Mouse (Mus musculus) neutrophil, adult 5-6 weeks (primary cell): Measurements from ENCODE around the gene Kcnd3. TPM values are rescaled to one million over a fixed set of nuclear protein-coding genes. Genes with fewer than 3 reads are reported as not detected.

Source experiments
- ATAC-seq: fragments of 151-379, 151-347 bp; 2 replicates; pipeline ENCODE4 v1.8.0; 2017; ENCODE audit warnings: mild to moderate bottlenecking, moderate TSS enrichment; ENCODE audit not compliant: insufficient number of reproducible peaks, poor library complexity, low FRiP score, severe bottlenecking; ENCODE audit errors: extremely low read depth
- total RNA-seq: library from RNA; stranded (forward); fragments of 200-1000 nt; gene quantifications from 2 replicates; pipeline ENCODE4 v1.2.3, GENCODE M21; 2017

Gene Kcnd3
- total RNA-seq, 1 experiment from 2014 or later = not detected

DNA sequence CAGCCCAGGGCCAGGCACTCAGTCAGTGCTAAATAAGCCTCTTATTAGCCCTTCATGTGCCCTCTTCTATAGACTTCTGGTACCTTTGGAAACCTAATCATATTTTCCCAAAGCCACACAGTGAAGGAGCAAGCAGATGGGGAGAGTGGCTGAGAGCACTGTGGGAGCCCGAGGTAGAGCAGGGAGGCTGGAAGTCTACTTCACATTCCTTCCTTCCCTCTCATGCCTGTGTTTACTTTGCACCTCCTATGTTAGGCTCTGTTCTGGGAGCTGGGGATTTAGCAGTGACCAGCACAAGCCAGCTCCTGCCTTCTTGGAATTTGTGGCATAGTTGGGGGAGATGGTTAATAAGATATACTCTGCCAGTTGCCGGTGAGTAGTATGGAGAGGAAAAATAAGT lies 59.7 kb downstream of the Kcnd3 start:
- no peak for ATAC-seq

DNA sequence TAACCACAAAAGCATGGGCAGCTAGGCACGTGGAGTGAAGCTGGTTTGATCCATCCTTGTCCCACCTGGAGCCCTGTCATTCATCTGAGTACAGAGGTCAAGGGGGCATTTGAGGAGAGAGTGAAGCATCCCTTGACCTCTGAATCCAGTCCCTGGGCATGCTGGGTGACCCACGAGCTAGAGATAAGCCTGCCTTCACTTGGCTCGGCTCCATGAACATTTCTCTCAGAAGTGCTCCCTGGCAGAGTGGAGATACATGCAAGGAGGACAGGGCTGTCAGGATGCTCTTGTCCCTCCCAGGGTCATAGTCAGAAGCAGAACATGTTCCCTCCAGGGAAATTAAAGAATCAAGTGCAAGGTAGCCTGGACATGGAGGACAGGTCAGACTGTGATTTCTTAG lies 62.1 kb downstream of the Kcnd3 start:
- no peak for ATAC-seq

DNA sequence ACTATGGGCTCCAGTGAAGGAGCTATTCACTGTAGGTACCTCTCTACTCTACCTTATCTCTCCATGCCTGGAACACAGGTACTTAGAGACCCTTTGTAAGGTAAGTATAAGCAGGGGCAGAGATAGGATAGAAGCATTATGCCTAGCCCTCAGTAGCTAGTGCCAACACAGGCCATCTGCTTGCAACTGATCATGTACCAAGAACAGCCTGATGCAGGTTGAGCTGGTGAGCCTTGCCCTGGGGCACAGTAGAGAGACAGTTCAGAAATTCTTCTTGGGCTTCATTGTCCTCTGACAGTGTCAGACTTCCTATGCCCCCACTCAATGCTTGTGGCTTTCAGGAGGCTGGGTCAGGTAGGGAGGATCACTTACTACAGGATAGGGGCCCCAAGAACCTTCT lies 62.9 kb downstream of the Kcnd3 start:
- ATAC-seq = no peak

DNA sequence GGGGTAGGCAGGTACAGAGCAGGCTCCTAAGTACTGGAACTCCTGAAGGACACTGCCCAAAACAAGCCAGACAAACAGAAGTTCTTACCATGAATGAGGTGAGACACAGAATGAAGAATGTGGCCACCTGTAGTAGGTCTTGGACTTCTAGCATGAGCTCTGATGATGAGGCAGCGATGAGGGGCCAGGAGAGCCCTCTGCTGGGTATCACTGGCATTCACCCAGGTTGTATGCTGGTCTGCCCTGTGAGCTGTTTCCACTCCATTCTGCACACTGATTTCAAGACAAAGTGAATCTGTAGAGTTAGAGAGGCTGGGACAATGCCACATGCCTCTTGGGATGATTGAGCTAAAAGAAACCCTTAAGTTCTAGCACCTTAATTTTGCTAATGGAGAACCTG lies 63.5 kb downstream of the Kcnd3 start:
- no peak for ATAC-seq

DNA sequence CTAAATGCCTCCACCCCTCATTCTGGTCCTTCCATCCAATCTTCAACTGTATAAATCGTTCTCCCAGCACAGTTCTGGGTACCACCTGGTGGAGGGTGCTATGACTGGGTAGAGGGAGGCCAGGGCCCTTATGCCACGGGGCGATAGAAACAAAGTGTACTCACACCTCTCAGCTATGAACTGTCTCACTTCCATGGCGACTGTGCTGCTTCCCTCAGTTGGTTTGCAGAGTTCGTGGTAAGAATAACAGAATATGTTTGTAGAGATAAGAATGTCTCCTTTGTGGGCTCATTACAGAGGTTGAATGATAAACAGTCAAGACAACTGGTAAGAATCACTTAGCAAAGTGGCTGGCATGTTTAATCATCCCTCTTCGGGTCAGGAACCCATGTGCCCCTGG lies 68.3 kb downstream of the Kcnd3 start:
- ATAC-seq = no peak

DNA sequence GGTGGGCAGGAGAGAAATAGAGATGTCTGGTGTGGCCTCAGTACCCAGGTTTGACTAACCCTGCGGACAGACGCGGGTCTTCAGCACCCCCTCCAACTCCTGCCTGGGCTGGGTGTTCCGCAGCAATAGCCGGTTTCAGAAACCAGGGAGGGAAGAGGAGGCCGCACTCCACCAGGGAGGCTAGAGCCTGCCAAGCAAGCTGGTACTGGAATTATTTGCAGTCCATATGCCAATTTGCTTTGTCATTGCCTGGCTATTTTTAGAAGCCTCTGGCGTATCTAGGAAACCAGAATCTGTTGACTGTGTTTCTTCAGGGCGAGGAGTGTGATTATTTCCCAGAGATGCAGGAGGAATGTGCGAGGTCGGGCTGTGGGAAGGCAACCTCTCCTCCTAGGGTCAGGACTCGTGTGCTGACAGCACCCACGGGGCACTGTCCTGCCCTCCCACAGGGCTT lies 69.1 kb downstream of the Kcnd3 start:
- no peak for ATAC-seq

DNA sequence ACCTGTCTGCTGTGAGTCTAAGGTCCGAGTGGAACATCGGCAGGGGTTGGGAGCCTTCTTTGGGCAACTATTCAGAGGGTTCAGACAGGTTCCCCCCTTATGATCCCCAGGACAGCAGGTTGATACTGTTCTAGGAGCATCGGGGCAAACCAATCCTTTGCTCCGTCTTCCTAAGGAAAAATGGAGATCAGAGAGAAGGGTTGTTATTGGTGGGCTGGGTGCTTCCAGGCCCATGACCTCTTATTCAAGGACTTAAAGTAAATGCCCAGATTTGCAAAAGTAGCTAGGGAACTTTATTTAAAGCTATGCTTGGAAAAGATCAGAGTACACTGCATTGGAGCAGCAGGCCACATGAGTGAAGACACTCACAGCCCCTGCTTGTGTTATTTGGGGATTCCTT lies 69.5 kb downstream of the Kcnd3 start:
- ATAC-seq = no peak

DNA sequence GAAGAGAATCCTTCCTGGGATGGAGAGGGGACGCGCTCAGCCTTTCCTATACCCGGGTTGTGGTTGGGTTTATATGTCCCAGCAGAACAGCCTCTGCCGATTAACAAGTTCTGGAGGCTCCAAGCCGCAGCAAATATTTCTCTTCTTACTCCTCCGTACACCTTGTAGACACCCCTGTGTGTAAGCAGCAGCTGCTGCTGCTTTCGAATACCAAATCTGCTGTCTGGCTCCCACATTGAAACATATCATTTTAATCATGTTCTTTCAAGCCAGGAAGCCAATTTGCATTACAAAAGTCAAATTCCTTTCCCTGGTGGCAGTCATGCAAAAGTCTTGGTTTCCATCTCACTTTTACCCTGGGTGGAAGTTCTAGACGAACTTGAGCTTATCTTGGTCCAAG lies 76.7 kb downstream of the Kcnd3 start:
- no peak for ATAC-seq

DNA sequence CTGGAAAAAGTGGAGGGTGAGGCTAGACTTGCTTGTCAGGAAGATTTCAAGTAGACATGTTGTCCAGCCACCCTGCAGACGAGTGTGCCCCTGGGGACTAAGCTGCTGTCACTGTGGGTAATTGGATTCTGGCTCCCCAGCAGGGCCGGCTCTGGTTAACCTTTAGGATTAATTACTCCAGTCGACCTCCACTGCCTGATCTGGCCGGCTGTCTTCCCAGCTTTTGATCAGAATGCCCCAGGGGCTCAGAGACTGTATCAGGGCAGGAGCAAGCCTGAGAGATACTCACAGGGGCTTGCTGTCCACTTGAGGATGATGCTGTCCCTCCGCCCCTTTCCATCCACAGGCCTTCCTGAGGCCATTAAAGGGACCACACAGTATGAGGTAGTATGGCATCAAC lies 77.6 kb downstream of the Kcnd3 start:
- no peak for ATAC-seq

DNA sequence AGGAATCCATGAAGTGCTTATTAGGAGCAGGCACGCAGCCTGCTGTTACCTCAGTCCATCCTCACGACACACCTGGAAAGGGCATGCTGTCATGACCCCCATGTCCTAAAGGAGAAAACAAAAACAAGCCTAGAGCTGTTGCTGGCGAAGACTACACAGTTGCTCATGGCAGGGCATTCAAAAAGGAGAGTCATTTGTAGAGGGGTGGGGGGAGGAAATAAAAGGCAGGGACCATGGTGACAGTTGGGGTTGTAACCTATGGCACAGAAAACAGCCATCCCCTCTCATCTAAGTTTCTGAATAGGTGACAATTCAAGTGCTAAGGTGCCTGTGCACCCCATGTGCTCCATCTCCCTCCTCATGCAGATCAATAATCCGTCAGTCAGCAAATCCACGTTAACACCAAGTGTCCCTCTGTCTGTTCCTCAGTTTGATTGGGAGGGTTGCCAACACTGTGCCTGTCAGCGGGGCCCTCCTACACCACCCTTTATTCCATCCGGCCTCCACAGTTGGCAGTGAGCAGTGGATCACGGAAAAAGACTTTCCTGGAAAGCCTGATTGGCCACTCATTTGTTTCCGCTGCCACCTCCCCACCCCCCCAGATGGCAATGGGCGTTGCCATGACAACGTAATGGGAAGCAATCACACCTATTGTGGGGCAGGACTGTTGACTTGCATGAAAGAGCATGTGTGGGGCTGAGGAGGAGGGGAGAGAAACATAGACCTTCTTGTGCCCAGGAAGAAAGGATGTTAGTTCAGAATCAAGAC lies 78.4 kb downstream of the Kcnd3 start:
- ATAC-seq = no peak

DNA sequence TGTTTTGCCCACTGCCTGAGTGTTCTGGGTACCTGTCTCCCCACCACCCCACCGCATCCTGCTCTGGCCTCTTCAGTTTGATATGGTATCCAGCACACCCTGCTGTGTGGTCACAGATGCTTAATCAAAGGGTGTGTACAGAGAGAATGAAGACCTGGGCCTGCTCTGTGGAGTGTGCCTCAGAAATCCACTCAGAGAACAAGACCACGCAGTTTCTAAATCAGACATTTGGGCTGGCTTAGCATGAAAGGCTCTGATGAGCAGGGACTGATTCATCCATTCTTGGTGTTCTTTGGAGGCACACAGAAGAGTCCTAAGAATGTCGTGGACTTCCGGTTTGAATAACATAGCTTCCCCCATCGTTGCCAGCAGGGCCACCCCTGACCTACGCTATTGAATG lies 86.3 kb downstream of the Kcnd3 start:
- ATAC-seq = no peak

DNA sequence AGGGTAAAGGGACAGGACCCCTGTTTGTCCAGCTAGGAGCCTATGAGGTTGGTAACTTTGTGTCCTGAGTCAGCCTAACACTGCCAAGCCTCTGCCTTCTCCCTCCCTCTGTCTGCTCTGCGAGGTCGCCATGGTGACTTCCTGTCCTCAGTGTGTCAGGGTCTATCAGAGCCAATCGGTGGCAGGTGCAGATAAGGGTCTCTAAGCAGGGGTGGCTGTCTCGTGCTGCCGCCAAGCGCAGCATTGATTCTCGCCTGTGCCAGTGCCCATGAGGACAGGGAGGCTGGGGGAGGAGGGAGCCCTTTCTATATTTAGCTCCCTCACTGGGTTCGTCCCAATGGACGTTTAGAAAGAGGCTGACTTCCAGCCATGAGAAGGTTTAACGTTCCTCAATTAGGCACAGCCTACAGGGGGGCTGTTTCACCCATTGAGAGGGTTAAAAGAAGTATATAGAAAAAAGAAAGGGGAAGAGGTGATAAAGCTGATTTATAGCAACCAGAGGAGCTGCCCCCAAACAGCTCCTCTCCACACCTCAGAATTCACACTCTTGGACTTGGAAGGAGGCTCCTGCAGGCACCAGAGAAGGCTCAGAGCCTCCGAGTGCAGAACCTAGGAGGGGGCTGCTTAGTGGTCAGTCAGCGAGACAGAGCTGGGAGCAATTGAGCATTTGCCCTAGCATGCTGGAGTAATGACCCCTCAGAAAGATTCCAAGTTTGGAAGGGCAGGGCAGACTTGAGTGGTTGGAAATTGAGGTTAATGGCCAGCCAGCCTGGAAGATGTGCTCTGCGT lies 86.9 kb downstream of the Kcnd3 start:
- ATAC-seq = no peak

DNA sequence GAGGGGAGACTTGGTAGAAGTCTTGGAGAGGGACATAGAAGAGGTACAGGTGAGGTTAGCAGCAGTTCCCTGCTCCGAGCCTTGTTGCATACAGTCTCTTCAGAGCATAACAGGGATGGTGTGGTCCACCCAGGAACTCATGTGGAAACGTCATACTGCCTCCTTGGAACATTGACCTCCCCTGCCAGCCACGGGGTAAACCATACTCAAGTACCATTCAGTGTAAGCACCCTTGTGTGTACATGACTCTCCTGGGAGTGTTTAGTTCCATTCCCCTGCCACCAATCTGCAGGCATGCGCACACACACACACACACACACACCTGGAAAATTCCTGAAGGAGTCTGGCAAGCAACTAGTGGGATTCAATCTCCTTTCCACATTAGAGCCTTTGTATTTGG lies 90.6 kb downstream of the Kcnd3 start:
- ATAC-seq = no peak

DNA sequence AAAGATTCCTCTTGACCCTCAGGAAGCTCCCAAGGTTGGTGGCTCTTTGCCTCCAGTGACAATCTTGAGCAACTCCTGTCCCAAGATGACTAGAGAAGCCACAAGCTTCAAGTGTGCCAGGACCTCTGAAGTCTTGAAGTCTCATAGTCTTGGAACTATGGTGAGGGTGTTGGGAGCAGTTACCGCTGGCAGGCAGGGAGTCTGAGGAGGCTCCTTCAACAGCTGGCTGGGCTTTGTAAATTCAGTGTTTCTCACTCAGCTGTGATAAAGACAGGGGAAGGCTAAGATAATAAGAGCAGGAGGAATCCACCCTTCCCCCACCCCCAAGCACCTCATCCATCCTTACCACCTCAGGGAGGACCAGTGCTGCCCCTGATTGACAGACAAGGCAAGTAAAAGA lies 92.0 kb downstream of the Kcnd3 start:
- ATAC-seq = no peak

DNA sequence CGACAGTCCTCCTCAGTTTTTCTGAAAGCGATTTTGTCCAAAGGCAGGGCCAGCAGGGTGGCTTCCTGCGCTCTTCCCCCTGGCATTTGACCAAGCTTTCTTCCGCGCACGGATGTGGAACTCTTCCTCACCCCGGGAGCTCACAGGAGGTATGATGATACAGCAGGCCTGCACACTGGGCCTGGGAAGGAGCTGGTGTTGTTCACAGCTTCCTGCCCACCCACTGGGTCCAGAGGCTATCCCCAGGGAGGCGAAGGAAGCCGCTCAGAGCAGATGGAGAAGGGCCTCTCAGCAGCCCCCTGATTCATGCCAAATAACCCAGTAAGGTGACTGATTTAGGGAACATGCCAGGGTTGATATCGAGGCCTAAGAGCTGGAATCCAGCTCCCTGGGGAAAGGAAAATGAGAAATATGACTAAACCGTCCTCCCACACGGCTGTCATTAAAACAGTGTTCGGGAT lies 94.5 kb downstream of the Kcnd3 start:
- ATAC-seq = no peak

DNA sequence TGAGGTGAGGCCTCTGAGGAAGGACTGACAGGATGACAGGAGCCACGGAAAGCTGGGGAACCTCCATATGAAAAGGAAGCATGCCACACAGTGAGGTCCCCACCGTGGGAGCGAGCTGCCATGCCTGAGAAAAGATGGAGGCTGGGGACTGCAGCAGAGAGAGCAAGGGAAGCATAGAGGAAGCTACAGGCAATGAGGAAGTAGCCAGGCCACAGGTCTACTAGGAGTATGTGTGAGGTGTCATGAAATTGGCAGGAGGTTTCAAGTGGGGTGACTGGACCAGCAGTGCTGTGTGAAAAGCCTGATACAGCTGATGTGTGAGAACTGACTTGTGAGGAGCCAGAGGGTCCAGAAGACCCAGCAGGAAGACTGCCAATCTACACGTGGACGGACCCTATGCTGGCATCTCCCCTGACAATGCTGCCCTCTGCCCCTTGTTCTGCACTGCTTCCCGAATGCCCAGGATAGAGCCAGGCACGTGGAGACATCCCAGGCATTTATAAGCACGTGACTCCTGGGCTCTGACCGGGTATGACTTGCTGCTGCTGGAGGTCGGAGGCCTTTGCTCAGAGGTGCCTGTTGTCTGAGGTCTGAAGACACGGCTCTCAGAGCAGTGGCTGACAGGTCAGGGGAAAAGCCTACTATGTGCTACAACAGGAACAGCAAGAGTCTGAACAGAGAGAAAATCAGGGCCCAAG lies 96.1 kb downstream of the Kcnd3 start:
- no peak for ATAC-seq

DNA sequence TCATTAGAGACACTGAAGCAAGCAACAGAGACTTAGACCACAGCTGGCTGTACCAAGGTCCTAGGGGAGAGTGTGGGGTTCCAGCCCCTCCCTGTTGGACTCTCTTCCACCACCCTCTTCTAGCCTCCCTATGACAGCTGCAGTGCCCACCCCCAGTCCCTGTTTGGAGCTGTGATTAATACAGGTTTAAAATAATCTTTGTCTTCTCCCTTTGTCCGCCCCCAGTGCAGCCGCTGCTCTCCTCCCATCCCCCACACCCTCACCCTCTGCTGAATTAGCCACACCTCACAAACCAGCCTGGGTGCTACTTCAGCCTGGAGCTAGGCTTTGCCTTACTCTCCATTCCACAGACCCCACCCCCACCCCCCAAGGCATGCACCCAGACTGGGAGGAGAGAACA lies 107.3 kb downstream of the Kcnd3 start:
- ATAC-seq = no peak

DNA sequence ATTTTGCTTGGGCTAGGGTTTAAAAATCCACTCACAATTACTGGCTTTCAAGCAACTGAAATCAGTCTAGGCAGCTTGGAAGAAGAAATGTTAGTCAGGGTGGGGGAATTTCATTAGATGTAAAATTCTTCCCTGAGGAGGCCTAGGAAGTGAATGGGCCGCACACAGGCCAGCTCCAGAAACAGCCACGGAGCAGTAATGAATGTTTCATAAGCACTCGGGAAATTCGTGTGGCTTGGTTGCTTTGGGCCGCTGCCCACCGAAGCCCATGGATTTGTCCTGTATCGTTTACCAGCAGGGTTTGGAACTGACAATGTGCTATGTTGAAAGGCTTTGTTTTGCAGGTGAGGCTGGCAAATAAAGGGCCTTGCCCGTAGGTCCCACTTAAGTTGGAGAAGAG lies 114.8 kb downstream of the Kcnd3 start:
- no peak for ATAC-seq

DNA sequence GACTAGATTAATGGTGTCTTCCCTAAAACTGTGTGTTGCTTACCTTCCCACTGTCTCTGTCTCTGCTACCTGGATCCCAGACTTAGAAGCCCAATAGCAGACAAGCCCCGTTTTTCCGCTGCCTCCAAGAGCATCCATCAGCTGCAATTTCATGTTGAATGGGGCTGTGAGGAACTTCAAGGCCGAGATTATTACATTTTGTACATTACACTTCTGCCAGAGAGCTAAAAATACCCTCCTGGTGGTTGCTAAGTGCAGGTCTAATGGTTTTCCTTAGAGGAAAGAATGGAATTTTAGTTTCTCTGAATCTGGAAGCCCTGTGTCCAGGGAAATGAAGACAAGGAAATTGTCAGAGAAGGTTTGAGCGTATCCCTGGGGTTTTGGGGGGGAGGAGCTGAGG lies 115.3 kb downstream of the Kcnd3 start:
- ATAC-seq = no peak

DNA sequence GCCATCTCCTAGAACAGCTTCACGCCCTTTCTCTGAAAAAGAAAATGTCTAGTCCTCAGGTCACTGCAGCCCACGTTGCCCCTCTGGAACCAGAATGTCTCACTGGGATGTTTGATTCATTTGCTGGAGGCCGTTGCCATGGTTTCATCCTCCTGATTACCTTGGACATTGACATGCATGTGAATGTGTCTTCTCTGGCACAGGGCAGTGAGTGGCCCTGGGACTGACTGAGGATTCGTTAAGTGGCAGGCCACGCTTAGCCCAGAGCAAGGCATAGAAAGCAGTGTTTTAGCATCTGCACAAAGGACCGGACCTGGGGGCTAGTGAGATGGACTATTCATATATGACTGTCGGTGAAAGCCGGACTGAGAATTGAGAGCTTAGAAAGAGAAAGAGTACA lies 116.3 kb downstream of the Kcnd3 start:
- no peak for ATAC-seq
